Mouse (Mus musculus) natural killer cell, adult 2 months (primary cell): ENCODE data around the gene Minos1.

Experiments
- DNase-seq, 2 experiments: peaks; one replicate each; pipeline ENCODE4 v3.0.0; 2022; ENCODE audit warnings: low spot score in 2 of 2

Gene Minos1

GRCm38 (mm10) chr4:139064831-139065230 lies 66.1 kb downstream of the Minos1 start:
- no peak for DNase-seq

GRCm38 (mm10) chr4:139059569-139059968 lies 71.3 kb downstream of the Minos1 start:
- no peak for DNase-seq

- DNase-seq, result no peak
Observed at GRCm38 (mm10) chr4:139058029-139058428, 72.9 kb downstream of the Minos1 start.

- no peak for DNase-seq
Observed at GRCm38 (mm10) chr4:139057291-139057690, 73.6 kb downstream of the Minos1 start.

GRCm38 (mm10) chr4:139055744-139056143 lies 75.2 kb downstream of the Minos1 start:
- DNase-seq, result no peak

GRCm38 (mm10) chr4:139055336-139055735 lies 75.6 kb downstream of the Minos1 start:
- no peak for DNase-seq

GRCm38 (mm10) chr4:139054300-139054923 lies 76.5 kb downstream of the Minos1 start:
- no peak for DNase-seq

GRCm38 (mm10) chr4:139053391-139053790 lies 77.5 kb downstream of the Minos1 start:
- DNase-seq, result no peak

GRCm38 (mm10) chr4:139052796-139053195 lies 78.1 kb downstream of the Minos1 start:
- DNase-seq, result no peak
